Mouse (Mus musculus): ENCODE data around the gene Cttnbp2nl. TPM values are rescaled to one million over a fixed set of nuclear protein-coding genes. Genes with fewer than 3 reads are reported as not detected.
A peak's percentile ranks its signal among the peaks of the same experiment; 100 is the strongest.

Gene Cttnbp2nl
- polyA plus RNA-seq, 1 experiment from 2014 or later = 24.3 TPM

- Histone ChIP-seq H3K36me3 (ENCODE audit: control insufficient read depth, insufficient read depth, low read length) (peaks cover 4% of the 10 kb centered on the region; the same call in 1 of the 2 replicates), H3K4me2 (replicated peaks; ENCODE audit: low read depth, low read length) (no peak overlapping the region), H3K27me3 (ENCODE audit: control insufficient read depth, insufficient read depth, low read length) (no peaks in the 10 kb centered on the region), H3K27ac (ENCODE audit: low read length) (no peak overlapping the region), H3K4me1 (ENCODE audit: control insufficient read depth, insufficient read depth, low read length) (peaks cover 10% of the 10 kb centered on the region; the same call in 1 of the 2 replicates), H3K9me3 (ENCODE audit: control insufficient read depth, low read depth, low read length) (no peaks in the 10 kb centered on the region), H3K9ac (replicated peaks; ENCODE audit: low read depth, low read length) (no peak overlapping the region), H3K4me3 (ENCODE audit: low read depth, low read length) (no peak overlapping the region)
- no peak for ATAC-seq (ENCODE audit: insufficient number of reproducible peaks, insufficient read depth, low FRiP score, low read depth)
- WGBS = 76% methylated on average over 7 of the region's 7 CpGs
Measured at GRCm38 (mm10) chr3:105016204-105016603, 36.7 kb downstream of the Cttnbp2nl start.

GRCm38 (mm10) chr3:105014908-105015307, 38.0 kb downstream of the Cttnbp2nl start:
- Histone ChIP-seq H3K9ac (replicated peaks; ENCODE audit: low read depth, low read length) (no peak overlapping the region), H3K4me3 (ENCODE audit: low read depth, low read length) (no peak overlapping the region), H3K27ac (ENCODE audit: low read length) (no peak overlapping the region), H3K4me2 (replicated peaks; ENCODE audit: low read depth, low read length) (no peak overlapping the region), H3K27me3 (ENCODE audit: control insufficient read depth, insufficient read depth, low read length) (no peaks in the 10 kb centered on the region), H3K36me3 (ENCODE audit: control insufficient read depth, insufficient read depth, low read length) (peaks cover 15% of the 10 kb centered on the region), H3K9me3 (ENCODE audit: control insufficient read depth, low read depth, low read length) (no peaks in the 10 kb centered on the region), H3K4me1 (ENCODE audit: control insufficient read depth, insufficient read depth, low read length) (peaks cover 2% of the 10 kb centered on the region; the same call in 1 of the 2 replicates)
- WGBS = 64% methylated on average over 2 of the region's 2 CpGs
- no peak for ATAC-seq (ENCODE audit: insufficient number of reproducible peaks, insufficient read depth, low FRiP score, low read depth)

- Histone ChIP-seq H3K9me3 (ENCODE audit: control insufficient read depth, low read depth, low read length) (no peaks in the 10 kb centered on the region), H3K27me3 (ENCODE audit: control insufficient read depth, insufficient read depth, low read length) (no peaks in the 10 kb centered on the region), H3K4me3 (ENCODE audit: low read depth, low read length) (no peak overlapping the region), H3K27ac (ENCODE audit: low read length) (no peak overlapping the region), H3K36me3 (ENCODE audit: control insufficient read depth, insufficient read depth, low read length) (peaks cover 23% of the 10 kb centered on the region), H3K4me1 (ENCODE audit: control insufficient read depth, insufficient read depth, low read length) (no peaks in the 10 kb centered on the region), H3K9ac (replicated peaks; ENCODE audit: low read depth, low read length) (no peak overlapping the region), H3K4me2 (replicated peaks; ENCODE audit: low read depth, low read length) (no peak overlapping the region)
- ATAC-seq (ENCODE audit: insufficient number of reproducible peaks, insufficient read depth, low FRiP score, low read depth) = no peak
- 91% methylated on average over 7 of the region's 7 CpGs for WGBS
Measured at GRCm38 (mm10) chr3:105012696-105013313, 40.1 kb downstream of the Cttnbp2nl start.

- Histone ChIP-seq H3K27ac (ENCODE audit: low read length) (no peak overlapping the region), H3K4me2 (replicated peaks; ENCODE audit: low read depth, low read length) (no peak overlapping the region), H3K27me3 (ENCODE audit: control insufficient read depth, insufficient read depth, low read length) (no peaks in the 10 kb centered on the region), H3K4me3 (ENCODE audit: low read depth, low read length) (no peak overlapping the region), H3K9ac (replicated peaks; ENCODE audit: low read depth, low read length) (no peak overlapping the region), H3K4me1 (ENCODE audit: control insufficient read depth, insufficient read depth, low read length) (no peaks in the 10 kb centered on the region), H3K9me3 (ENCODE audit: control insufficient read depth, low read depth, low read length) (no peaks in the 10 kb centered on the region), H3K36me3 (ENCODE audit: control insufficient read depth, insufficient read depth, low read length) (peaks cover 29% of the 10 kb centered on the region)
- WGBS = 72% methylated on average over 5 of the region's 5 CpGs
- ATAC-seq (ENCODE audit: insufficient number of reproducible peaks, insufficient read depth, low FRiP score, low read depth) = no peak
Measured at GRCm38 (mm10) chr3:105011883-105012282, 41.1 kb downstream of the Cttnbp2nl start.

GRCm38 (mm10) chr3:105010681-105011339, 42.1 kb downstream of the Cttnbp2nl start:
- Histone ChIP-seq H3K4me1 (ENCODE audit: control insufficient read depth, insufficient read depth, low read length) (no peaks in the 10 kb centered on the region), H3K27me3 (ENCODE audit: control insufficient read depth, insufficient read depth, low read length) (no peaks in the 10 kb centered on the region), H3K4me2 (replicated peaks; ENCODE audit: low read depth, low read length) (no peak overlapping the region), H3K27ac (ENCODE audit: low read length) (no peak overlapping the region), H3K36me3 (ENCODE audit: control insufficient read depth, insufficient read depth, low read length) (peaks cover 34% of the 10 kb centered on the region), H3K9me3 (ENCODE audit: control insufficient read depth, low read depth, low read length) (no peaks in the 10 kb centered on the region), H3K4me3 (ENCODE audit: low read depth, low read length) (no peak overlapping the region), H3K9ac (replicated peaks; ENCODE audit: low read depth, low read length) (no peak overlapping the region)
- WGBS = 89% methylated on average over 11 of the region's 11 CpGs
- no peak for ATAC-seq (ENCODE audit: insufficient number of reproducible peaks, insufficient read depth, low FRiP score, low read depth)

GRCm38 (mm10) chr3:105008070-105008469, 44.9 kb downstream of the Cttnbp2nl start:
- ATAC-seq (ENCODE audit: insufficient number of reproducible peaks, insufficient read depth, low FRiP score, low read depth) = peak; percentile 6; the same call in 1 of the 2 replicates
- WGBS = 59% methylated on average over 9 of the region's 9 CpGs
- Histone ChIP-seq H3K27me3 (ENCODE audit: control insufficient read depth, insufficient read depth, low read length) (no peaks in the 10 kb centered on the region), H3K4me2 (replicated peaks; ENCODE audit: low read depth, low read length) (no peak overlapping the region), H3K36me3 (ENCODE audit: control insufficient read depth, insufficient read depth, low read length) (peaks cover 54% of the 10 kb centered on the region), H3K27ac (ENCODE audit: low read length) (no peak overlapping the region), H3K9me3 (ENCODE audit: control insufficient read depth, low read depth, low read length) (no peaks in the 10 kb centered on the region), H3K9ac (replicated peaks; ENCODE audit: low read depth, low read length) (no peak overlapping the region), H3K4me3 (ENCODE audit: low read depth, low read length) (no peak overlapping the region), H3K4me1 (ENCODE audit: control insufficient read depth, insufficient read depth, low read length) (no peaks in the 10 kb centered on the region)

- 94% methylated on average over 6 of the region's 6 CpGs for WGBS
- Histone ChIP-seq H3K27ac (ENCODE audit: low read length) (no peak overlapping the region), H3K4me2 (replicated peaks; ENCODE audit: low read depth, low read length) (no peak overlapping the region), H3K9me3 (ENCODE audit: control insufficient read depth, low read depth, low read length) (no peaks in the 10 kb centered on the region), H3K4me3 (ENCODE audit: low read depth, low read length) (no peak overlapping the region), H3K36me3 (ENCODE audit: control insufficient read depth, insufficient read depth, low read length) (peaks cover 60% of the 10 kb centered on the region), H3K9ac (replicated peaks; ENCODE audit: low read depth, low read length) (no peak overlapping the region), H3K4me1 (ENCODE audit: control insufficient read depth, insufficient read depth, low read length) (0 out of 2 replicates have a peak, but pooled peaks cover 2% of the 10 kb centered on the region), H3K27me3 (ENCODE audit: control insufficient read depth, insufficient read depth, low read length) (no peaks in the 10 kb centered on the region)
- ATAC-seq (ENCODE audit: insufficient number of reproducible peaks, insufficient read depth, low FRiP score, low read depth) = no peak
Measured at GRCm38 (mm10) chr3:105006101-105006500, 46.8 kb downstream of the Cttnbp2nl start.

GRCm38 (mm10) chr3:105005561-105006065, 47.3 kb downstream of the Cttnbp2nl start:
- ATAC-seq (ENCODE audit: insufficient number of reproducible peaks, insufficient read depth, low FRiP score, low read depth) = no peak
- H3K4me3 ChIP-seq (ENCODE audit: low read depth, low read length) = no peak overlapping the region
- H3K36me3 ChIP-seq (ENCODE audit: control insufficient read depth, insufficient read depth, low read length) = peaks cover 56% of the 10 kb centered on the region
- H3K4me2 ChIP-seq (replicated peaks; ENCODE audit: low read depth, low read length) = no peak overlapping the region
- H3K9me3 ChIP-seq (ENCODE audit: control insufficient read depth, low read depth, low read length) = no peaks in the 10 kb centered on the region
- no peaks in the 10 kb centered on the region for H3K27me3 ChIP-seq (ENCODE audit: control insufficient read depth, insufficient read depth, low read length)
- H3K27ac ChIP-seq (ENCODE audit: low read length) = no peak overlapping the region
- H3K4me1 ChIP-seq (ENCODE audit: control insufficient read depth, insufficient read depth, low read length) = 0 out of 2 replicates have a peak, but pooled peaks cover 4% of the 10 kb centered on the region
- 86% methylated on average over 20 of the region's 20 CpGs for WGBS
- no peak overlapping the region for H3K9ac ChIP-seq (replicated peaks; ENCODE audit: low read depth, low read length)
